Mouse (Mus musculus): ENCODE data around the gene Rbm4. TPM values are rescaled to one million over a fixed set of nuclear protein-coding genes. Genes with fewer than 3 reads are reported as not detected.

Rbm4 gene
- polyA plus RNA-seq, 1 experiment = 34.6 TPM

- Histone ChIP-seq H3K36me3 (ENCODE audit: control insufficient read depth, insufficient read depth, low read length) (peaks cover 31% of the 10 kb centered on the region), H3K4me3 (ENCODE audit: extremely low read depth, insufficient read depth, insufficient read length) (no peak overlapping the region), H3K27ac (ENCODE audit: insufficient read depth, low read length) (no peak overlapping the region), H3K27me3 (ENCODE audit: control insufficient read depth, insufficient read depth, low read length) (no peaks in the 10 kb centered on the region), H3K4me1 (ENCODE audit: control insufficient read depth, insufficient read depth, insufficient read length) (no peaks in the 10 kb centered on the region; the same call in 1 of the 2 replicates)
- WGBS = 96% methylated on average over 7 of the region's 7 CpGs
- TF ChIP-seq POLR2A (IDR thresholded peaks at IDR 0.05; ENCODE audit: low read depth, low read length) = no peak
- TF ChIP-seq CTCF (IDR thresholded peaks at IDR 0.05; ENCODE audit: extremely low read depth, insufficient read depth, insufficient read length, insufficient replicate concordance) = no peak
- DNase-seq (ENCODE audit: low read depth in 1 of 2, low spot score in 2 of 2) = no peak
Observed at GRCm38 (mm10) chr19:4802691-4803091, 9.0 kb upstream of the Rbm4 start.

GRCm38 (mm10) chr19:4799083-4799482 is 5.4 kb upstream of the Rbm4 start:
- peaks cover 31% of the 10 kb centered on the region for H3K36me3 ChIP-seq (ENCODE audit: control insufficient read depth, insufficient read depth, low read length)
- 95% methylated on average over 5 of the region's 5 CpGs for WGBS

GRCm38 (mm10) chr19:4797846-4798245 is 4.1 kb upstream of the Rbm4 start:
- TF ChIP-seq CTCF (IDR thresholded peaks at IDR 0.05; ENCODE audit: extremely low read depth, insufficient read depth, insufficient read length, insufficient replicate concordance) = no peak
- TF ChIP-seq POLR2A (IDR thresholded peaks at IDR 0.05; ENCODE audit: low read depth, low read length) = no peak
- H3K27me3 ChIP-seq (ENCODE audit: control insufficient read depth, insufficient read depth, low read length) = no peaks in the 10 kb centered on the region
- 0 out of 2 replicates have a peak, but pooled peaks cover 3% of the 10 kb centered on the region for H3K4me1 ChIP-seq (ENCODE audit: control insufficient read depth, insufficient read depth, insufficient read length)
- no peak overlapping the region for H3K4me3 ChIP-seq (ENCODE audit: extremely low read depth, insufficient read depth, insufficient read length)
- 99% methylated on average over 2 of the region's 2 CpGs for WGBS
- H3K27ac ChIP-seq (ENCODE audit: insufficient read depth, low read length) = no peak overlapping the region
- H3K36me3 ChIP-seq (ENCODE audit: control insufficient read depth, insufficient read depth, low read length) = peaks cover 21% of the 10 kb centered on the region
- DNase-seq (ENCODE audit: low read depth in 1 of 2, low spot score in 2 of 2) = no peak

More at GRCm38 (mm10) chr19:4799083-4799482, 5.4 kb upstream of the Rbm4 start:
- Histone ChIP-seq H3K4me3 (ENCODE audit: extremely low read depth, insufficient read depth, insufficient read length) (no peak overlapping the region), H3K4me1 (ENCODE audit: control insufficient read depth, insufficient read depth, insufficient read length) (0 out of 2 replicates have a peak, but pooled peaks cover 3% of the 10 kb centered on the region), H3K27ac (ENCODE audit: insufficient read depth, low read length) (no peak overlapping the region), H3K27me3 (ENCODE audit: control insufficient read depth, insufficient read depth, low read length) (no peaks in the 10 kb centered on the region)
- no peak for DNase-seq (ENCODE audit: low read depth in 1 of 2, low spot score in 2 of 2)
- no peak for TF ChIP-seq POLR2A (IDR thresholded peaks at IDR 0.05; ENCODE audit: low read depth, low read length)
- no peak for TF ChIP-seq CTCF (IDR thresholded peaks at IDR 0.05; ENCODE audit: extremely low read depth, insufficient read depth, insufficient read length, insufficient replicate concordance)

GRCm38 (mm10) chr19:4795929-4796328 is 2.2 kb upstream of the Rbm4 start:
- no peaks in the 10 kb centered on the region for H3K27me3 ChIP-seq (ENCODE audit: control insufficient read depth, insufficient read depth, low read length)
- H3K4me3 ChIP-seq (ENCODE audit: extremely low read depth, insufficient read depth, insufficient read length) = no peak overlapping the region
- H3K4me1 ChIP-seq (ENCODE audit: control insufficient read depth, insufficient read depth, insufficient read length) = peaks cover 3% of the 10 kb centered on the region; the same call in 1 of the 2 replicates
- no peak for DNase-seq (ENCODE audit: low read depth in 1 of 2, low spot score in 2 of 2)
- TF ChIP-seq POLR2A (IDR thresholded peaks at IDR 0.05; ENCODE audit: low read depth, low read length) (no peak), CTCF (IDR thresholded peaks at IDR 0.05; ENCODE audit: extremely low read depth, insufficient read depth, insufficient read length, insufficient replicate concordance) (no peak)
- H3K27ac ChIP-seq (ENCODE audit: insufficient read depth, low read length) = no peak overlapping the region
- WGBS = 80% methylated on average over 1 of the region's 1 CpGs
- H3K36me3 ChIP-seq (ENCODE audit: control insufficient read depth, insufficient read depth, low read length) = peaks cover 13% of the 10 kb centered on the region

- no peak for DNase-seq (ENCODE audit: low read depth in 1 of 2, low spot score in 2 of 2)
- Histone ChIP-seq H3K4me3 (ENCODE audit: extremely low read depth, insufficient read depth, insufficient read length) (peak overlapping the region; percentile 82), H3K36me3 (ENCODE audit: control insufficient read depth, insufficient read depth, low read length) (peaks cover 18% of the 10 kb centered on the region), H3K27me3 (ENCODE audit: control insufficient read depth, insufficient read depth, low read length) (no peaks in the 10 kb centered on the region), H3K27ac (ENCODE audit: insufficient read depth, low read length) (peak overlapping the region; percentile 77), H3K4me1 (ENCODE audit: control insufficient read depth, insufficient read depth, insufficient read length) (peaks cover 8% of the 10 kb centered on the region; the same call in 1 of the 2 replicates)
- 1% methylated on average over 16 of the region's 16 CpGs for WGBS
- TF ChIP-seq CTCF (IDR thresholded peaks at IDR 0.05; ENCODE audit: extremely low read depth, insufficient read depth, insufficient read length, insufficient replicate concordance) (no peak), POLR2A (IDR thresholded peaks at IDR 0.05; ENCODE audit: low read depth, low read length) (no peak)
Observed at GRCm38 (mm10) chr19:4793281-4793830, 345 bp downstream of the Rbm4 start.

GRCm38 (mm10) chr19:4786313-4786712 is 7.4 kb downstream of the Rbm4 start:
- 93% methylated on average over 2 of the region's 2 CpGs for WGBS
- Histone ChIP-seq H3K4me1 (ENCODE audit: control insufficient read depth, insufficient read depth, insufficient read length) (peaks cover 5% of the 10 kb centered on the region; the same call in 1 of the 2 replicates), H3K4me3 (ENCODE audit: extremely low read depth, insufficient read depth, insufficient read length) (no peak overlapping the region), H3K27ac (ENCODE audit: insufficient read depth, low read length) (no peak overlapping the region), H3K36me3 (ENCODE audit: control insufficient read depth, insufficient read depth, low read length) (peaks cover 47% of the 10 kb centered on the region), H3K27me3 (ENCODE audit: control insufficient read depth, insufficient read depth, low read length) (no peaks in the 10 kb centered on the region)
- no peak for TF ChIP-seq CTCF (IDR thresholded peaks at IDR 0.05; ENCODE audit: extremely low read depth, insufficient read depth, insufficient read length, insufficient replicate concordance)
- TF ChIP-seq POLR2A (IDR thresholded peaks at IDR 0.05; ENCODE audit: low read depth, low read length) = no peak
- no peak for DNase-seq (ENCODE audit: low read depth in 1 of 2, low spot score in 2 of 2)

- Histone ChIP-seq H3K27me3 (ENCODE audit: control insufficient read depth, insufficient read depth, low read length) (no peaks in the 10 kb centered on the region), H3K4me1 (ENCODE audit: control insufficient read depth, insufficient read depth, insufficient read length) (peaks cover 4% of the 10 kb centered on the region; the same call in 1 of the 2 replicates), H3K27ac (ENCODE audit: insufficient read depth, low read length) (no peak overlapping the region), H3K4me3 (ENCODE audit: extremely low read depth, insufficient read depth, insufficient read length) (no peak overlapping the region), H3K36me3 (ENCODE audit: control insufficient read depth, insufficient read depth, low read length) (peaks cover 42% of the 10 kb centered on the region)
- no peak for DNase-seq (ENCODE audit: low read depth in 1 of 2, low spot score in 2 of 2)
- 78% methylated on average over 7 of the region's 7 CpGs for WGBS
- TF ChIP-seq CTCF (IDR thresholded peaks at IDR 0.05; ENCODE audit: extremely low read depth, insufficient read depth, insufficient read length, insufficient replicate concordance) (no peak), POLR2A (IDR thresholded peaks at IDR 0.05; ENCODE audit: low read depth, low read length) (no peak)
Observed at GRCm38 (mm10) chr19:4785206-4785605, 8.5 kb downstream of the Rbm4 start.
